Mouse (Mus musculus) lung, adult 2 months (tissue): ENCODE measurements around the gene Duoxa1.

Experiments used
- CTCF ChIP-seq: fragments of 200-500 bp; IDR thresholded peaks from 2 replicates; pipeline ENCODE4 v1.5.1; 2011; ENCODE audit warnings: mild to moderate bottlenecking, low read length, control low read depth; ENCODE audit not compliant: insufficient read depth
- POLR2A ChIP-seq: fragments of 200-500 bp; IDR thresholded peaks from 2 replicates; pipeline ENCODE4 v1.6.1; 2011; ENCODE audit warnings: low read depth, mild to moderate bottlenecking, control low read depth, low read length, borderline replicate concordance; ENCODE audit errors: extremely low read depth

- no peak for TF ChIP-seq CTCF
- no peak for TF ChIP-seq POLR2A
Observed at GRCm38 (mm10) chr2:122349136-122349785, 35.7 kb upstream of the Duoxa1 start.
